Mouse (Mus musculus) left cerebral cortex, adult 2 months (tissue): Measurements from ENCODE around the gene Gls2. TPM values are rescaled to one million over a fixed set of nuclear protein-coding genes. Genes with fewer than 3 reads are reported as not detected.
"Not testable (repeated sequence)": the region's sequence is repeated elsewhere in the genome, so short reads cannot be mapped to it uniquely, and the experiment has no call there.

Source experiments
- DNase-seq, 2 experiments: peaks; one replicate each; pipeline ENCODE4 v3.0.0; 2021 to 2022; ENCODE audit warnings: low spot score in 2 of 2, mixed read lengths in 1 of 2; ENCODE audit errors: extremely low spot score in 1 of 2
- H3K27ac ChIP-seq: fragments of 200-600 bp; 2 replicates; pipeline ENCODE4 v1.8.1; 2022
- H3K4me3 ChIP-seq: fragments of 200-600 bp; 2 replicates; pipeline ENCODE4 v1.8.1; 2022
- CTCF ChIP-seq: fragments of 200-600 bp; IDR thresholded peaks from 2 replicates; pipeline ENCODE4 v1.8.1; 2022; ENCODE audit warnings: antibody characterized with exemption, mild to moderate bottlenecking, moderate library complexity
- intact Hi-C: fragments of 180-260 bp; cut with DNase I; formaldehyde crosslinking; loops from one replicate; pipeline ENCODE4 v1.15.1; 2025
- total RNA-seq, 2 experiments: library from RNA; stranded (reverse); gene quantifications; 2 replicates each; pipeline ENCODE4 v1.2.3; 2021

Gene Gls2
- total RNA-seq, 2 experiments from 2014 or later: 36.2 to 37.1 TPM

- no peak for TF ChIP-seq CTCF
- intact Hi-C loops: no loop called here
- no peak for DNase-seq
Observed at GRCm38 (mm10) chr10:128204941-128205340, 10.7 kb downstream of the Gls2 start.

DNA sequence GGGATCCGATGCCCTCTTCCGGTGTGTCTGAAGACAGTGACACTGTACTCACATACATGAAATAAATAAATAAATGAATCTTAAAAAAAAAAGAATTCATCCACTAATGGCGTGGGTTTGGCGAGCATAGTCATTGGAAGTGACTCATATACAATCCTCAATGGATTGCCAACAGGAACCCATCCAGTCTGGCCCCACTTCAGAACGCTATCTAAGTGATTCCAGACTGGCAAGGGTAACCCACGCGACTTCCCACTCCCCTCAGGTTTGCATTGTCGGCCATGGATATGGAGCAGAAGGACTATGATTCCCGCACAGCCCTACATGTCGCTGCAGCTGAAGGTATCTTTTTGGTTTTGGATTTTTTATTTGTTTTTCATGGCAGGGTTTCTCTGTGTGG lies 14.1 kb downstream of the Gls2 start:
- DNase-seq: no peak

More at GRCm38 (mm10) chr10:128204941-128205340, 10.7 kb downstream of the Gls2 start:
- Histone ChIP-seq H3K4me3 (no peak overlapping the region), H3K27ac (no peak overlapping the region)

DNA sequence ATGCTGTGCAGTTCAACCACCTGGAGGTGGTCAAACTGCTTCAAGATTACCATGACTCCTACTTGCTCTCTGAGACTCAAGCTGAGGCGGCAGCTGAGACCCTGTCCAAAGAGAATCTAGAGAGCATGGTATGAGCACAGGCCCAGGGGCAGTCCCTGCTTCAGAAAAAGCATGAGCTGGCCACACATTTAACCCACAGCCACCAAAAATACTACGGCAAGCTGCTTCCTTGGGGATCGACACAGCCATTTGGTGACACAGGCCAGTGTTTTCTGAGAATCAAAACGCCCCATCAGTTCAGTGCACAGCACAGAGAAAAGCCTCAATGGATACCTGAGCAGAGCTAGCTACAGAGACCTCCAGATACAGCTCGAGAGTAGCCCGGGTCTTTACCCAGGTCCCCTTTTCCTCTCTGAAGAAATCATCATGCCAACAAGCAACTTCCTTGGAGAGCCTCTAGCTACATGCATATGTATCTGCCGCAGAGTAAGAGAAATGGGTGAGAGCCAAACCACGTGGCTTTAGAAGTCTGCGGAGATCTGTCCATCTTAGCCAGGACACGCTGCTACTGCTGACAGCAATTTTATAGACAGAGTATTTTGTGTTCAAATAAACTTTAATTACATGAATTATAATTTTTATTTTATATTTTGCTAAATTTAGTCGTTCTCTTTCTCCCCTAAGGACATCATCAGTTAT lies 15.2 kb downstream of the Gls2 start:
- no peak overlapping the region for H3K4me3 ChIP-seq
- no peak for TF ChIP-seq CTCF
- DNase-seq: no peak
- no peak overlapping the region for H3K27ac ChIP-seq
- intact Hi-C loops: no loop called here

More for the DNA sequence above, 14.1 kb downstream of the Gls2 start:
- intact Hi-C loops: no loop called here
- TF ChIP-seq CTCF: no peak
- H3K4me3 ChIP-seq: no peak overlapping the region
- H3K27ac ChIP-seq: no peak overlapping the region

GRCm38 (mm10) chr10:128210131-128210530 lies 15.9 kb downstream of the Gls2 start:
- no peak for TF ChIP-seq CTCF
- DNase-seq: no peak
- intact Hi-C loops: no loop called here
- Histone ChIP-seq H3K27ac (no peak overlapping the region), H3K4me3 (no peak overlapping the region)

GRCm38 (mm10) chr10:128210954-128211353 lies 16.7 kb downstream of the Gls2 start:
- intact Hi-C loops: loop anchor here (1.0 kb wide), 1 partner anchor 21 kb away; the partner anchor contains the start of gene Timeless
- DNase-seq: no peak
- peak overlapping the region; percentile 60 for H3K4me3 ChIP-seq
- TF ChIP-seq CTCF: no peak
- H3K27ac ChIP-seq: peak overlapping the region; percentile 81

DNA sequence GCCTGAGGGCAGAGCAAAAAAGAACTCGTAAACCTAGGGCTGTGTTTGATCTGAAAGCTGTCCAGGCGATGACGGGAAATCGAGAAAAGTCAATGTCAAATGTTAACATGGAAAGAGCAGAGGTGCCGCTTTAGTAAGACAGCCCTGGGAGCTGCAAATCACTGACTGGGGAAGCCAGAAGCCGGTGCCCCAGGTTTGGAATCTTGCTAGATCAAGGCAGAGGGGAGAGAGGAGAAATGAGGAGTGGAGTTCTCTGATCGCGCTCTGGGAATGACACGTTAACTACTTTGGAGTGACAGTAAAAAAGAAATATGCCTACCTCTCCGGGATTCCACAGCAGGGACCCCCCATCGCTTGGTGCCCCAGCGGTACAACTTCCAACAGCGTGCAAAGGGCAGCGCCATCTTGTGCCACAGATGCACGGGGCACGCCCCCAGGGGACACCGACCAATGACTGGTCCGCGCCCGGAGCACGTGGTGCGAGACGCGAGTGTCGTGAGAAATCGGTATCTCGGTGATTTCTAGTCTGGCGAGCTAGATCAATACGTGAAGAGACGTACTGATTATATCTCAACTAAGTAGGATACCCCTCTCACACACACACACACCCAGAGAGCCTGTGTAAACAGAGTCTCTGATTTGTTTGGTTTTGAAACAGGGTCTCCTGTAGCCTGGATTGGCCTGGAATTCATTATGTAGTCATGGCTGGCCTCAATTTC lies 17.3 kb downstream of the Gls2 start, which contains the start of gene Spryd4:
Gene Spryd4, minus strand, starts transcription at position 418 of the 719 bp plus-strand sequence.
- peak; percentile 87 to 88 for DNase-seq
- peak within 1 kb of the TSS; percentile 81 for H3K27ac ChIP-seq
- intact Hi-C loops: loop anchor here (1.0 kb wide), 1 partner anchor 21 kb away; the partner anchor contains the start of gene Timeless
- peak; percentile 20; the same call in 1 of the 2 replicates for TF ChIP-seq CTCF
- H3K4me3 ChIP-seq: peak within 1 kb of the TSS; percentile 60

- Histone ChIP-seq H3K27ac (peak overlapping the region; percentile 81), H3K4me3 (peak overlapping the region; percentile 60)
- no peak for DNase-seq
- intact Hi-C loops: no loop called here
- no peak for TF ChIP-seq CTCF
Observed at GRCm38 (mm10) chr10:128212148-128212547, 17.9 kb downstream of the Gls2 start.

GRCm38 (mm10) chr10:128212871-128213323 lies 18.6 kb downstream of the Gls2 start:
- Histone ChIP-seq H3K4me3 (peak overlapping the region; percentile 38), H3K27ac (no peak overlapping the region)
- intact Hi-C loops: loop anchor here (1.0 kb wide), 1 partner anchor 71 kb away; no protein-coding TSS in a partner anchor
- TF ChIP-seq CTCF: peak; percentile 78
- peak; percentile 44 to 65 for DNase-seq

- H3K4me3 ChIP-seq, DNase-seq, H3K27ac ChIP-seq, intact Hi-C loops: not testable (repeated sequence)
Observed at GRCm38 (mm10) chr10:128214112-128214511, 19.9 kb downstream of the Gls2 start.

GRCm38 (mm10) chr10:128214981-128215380 lies 20.7 kb downstream of the Gls2 start:
- TF ChIP-seq CTCF: no peak
- H3K27ac ChIP-seq: no peak overlapping the region
- no peak overlapping the region for H3K4me3 ChIP-seq
- intact Hi-C loops: no loop called here
- DNase-seq: no peak

DNA sequence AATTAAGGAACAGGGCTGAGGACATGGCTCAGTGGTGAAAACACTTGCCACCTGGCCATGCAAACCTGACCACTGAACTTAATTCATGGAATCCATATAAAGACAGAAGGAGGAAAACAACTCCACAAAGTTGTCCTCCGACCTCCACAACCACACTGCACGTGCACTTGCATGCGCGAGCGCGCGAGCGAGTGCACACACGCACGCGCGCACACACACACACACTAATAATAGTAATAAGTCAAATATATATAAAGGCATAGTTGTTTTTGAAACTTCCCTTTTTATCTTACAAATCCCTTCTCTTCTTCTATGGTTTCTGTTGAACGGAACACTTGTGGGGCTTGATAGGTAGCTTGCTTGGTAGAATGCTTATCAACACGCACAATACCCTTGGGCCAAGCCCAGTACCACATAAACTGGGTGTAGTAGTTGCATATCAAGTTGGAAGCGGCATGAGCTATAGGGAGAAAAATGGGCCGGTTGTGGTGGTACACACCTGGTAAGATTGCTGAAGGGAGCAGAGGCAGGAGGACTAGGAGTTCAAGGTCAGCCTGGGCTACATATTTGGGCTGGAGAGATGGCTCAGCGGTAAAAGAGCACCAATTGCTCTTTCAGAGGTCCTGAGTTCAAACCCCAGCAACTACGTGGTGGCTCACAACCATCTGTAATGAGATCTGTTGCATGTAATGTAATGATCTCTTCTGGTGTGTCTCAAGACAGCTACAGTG lies 24.3 kb downstream of the Gls2 start:
- no peak for TF ChIP-seq CTCF
- Histone ChIP-seq H3K27ac (no peak overlapping the region), H3K4me3 (no peak overlapping the region)
- intact Hi-C loops: no loop called here
- no peak for DNase-seq
